Mouse (Mus musculus): ENCODE results near the gene Dtx3l.
"Not testable (repeated sequence)": the region's sequence is repeated elsewhere in the genome, so short reads cannot be mapped to it uniquely, and the experiment has no call there.

Dtx3l gene

GRCm38 (mm10) chr16:35938211-35939151, at the start of gene Dtx3l, which contains the start of gene Parp9:
Dtx3l (minus strand) TSS chr16:35939151.
Parp9 (plus strand) TSS chr16:35938470.
- DNase-seq: peak; percentile 76 to 79

- DNase-seq: no peak
Measured at GRCm38 (mm10) chr16:35987930-35988329, 49.0 kb upstream of the Dtx3l start.

GRCm38 (mm10) chr16:35984471-35984870, 45.5 kb upstream of the Dtx3l start:
- DNase-seq: no peak

- peak; percentile 82 to 85 for DNase-seq
Measured at GRCm38 (mm10) chr16:35983517-35984101, 44.7 kb upstream of the Dtx3l start.

DNA sequence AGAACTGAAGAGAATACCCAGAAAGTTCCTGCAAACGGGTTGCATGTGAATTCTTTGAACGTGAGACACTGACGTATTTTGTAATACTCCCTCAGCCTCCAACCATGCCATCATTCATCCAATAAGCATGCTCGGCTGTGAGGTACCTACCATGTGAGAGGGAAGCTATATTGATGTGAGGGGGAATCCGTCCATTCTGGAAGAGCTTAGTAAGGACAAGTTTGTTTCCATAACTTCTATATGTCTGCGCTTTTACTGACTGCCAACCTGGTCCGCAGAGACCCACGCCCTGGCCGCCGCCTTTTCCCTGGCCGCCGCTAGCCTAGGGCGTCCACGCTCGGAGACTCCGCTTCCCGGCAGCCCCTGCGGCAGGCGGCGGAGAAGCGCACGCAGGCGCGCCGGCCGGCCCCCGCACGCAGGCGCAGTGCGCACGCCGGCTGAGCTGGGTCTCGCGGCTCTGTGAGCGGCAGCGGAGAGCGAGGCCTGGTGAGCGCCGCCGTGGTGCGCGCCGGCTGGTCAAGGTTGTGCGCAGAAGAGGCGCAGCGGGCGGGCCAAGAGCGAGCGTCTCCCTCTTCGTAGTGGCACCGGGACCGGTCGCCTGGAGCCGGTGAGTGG, 44.1 kb upstream of the Dtx3l start:
- peak; percentile 91 to 95 for DNase-seq

DNA sequence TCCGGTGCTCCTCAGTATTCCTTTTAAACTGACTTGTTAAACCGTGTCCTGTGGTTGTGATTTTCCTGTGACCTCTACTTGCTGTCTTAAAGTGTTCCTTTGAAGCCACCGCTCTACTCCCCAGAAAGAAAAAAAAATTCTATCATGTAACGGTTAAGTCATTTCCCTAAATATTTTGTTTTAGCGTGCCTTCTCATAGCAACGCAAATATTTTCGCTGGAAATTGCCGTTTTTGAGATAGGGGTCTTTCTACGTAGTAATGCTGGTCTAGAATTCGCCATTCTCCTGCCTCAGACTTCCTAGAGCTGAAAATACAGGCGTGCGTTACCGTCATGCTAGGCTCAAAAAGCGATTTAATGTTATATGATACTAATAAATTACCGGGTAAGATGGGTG, 43.6 kb upstream of the Dtx3l start:
- no peak for DNase-seq

GRCm38 (mm10) chr16:35981363-35981821, 42.4 kb upstream of the Dtx3l start:
- DNase-seq: peak; percentile 100

DNA sequence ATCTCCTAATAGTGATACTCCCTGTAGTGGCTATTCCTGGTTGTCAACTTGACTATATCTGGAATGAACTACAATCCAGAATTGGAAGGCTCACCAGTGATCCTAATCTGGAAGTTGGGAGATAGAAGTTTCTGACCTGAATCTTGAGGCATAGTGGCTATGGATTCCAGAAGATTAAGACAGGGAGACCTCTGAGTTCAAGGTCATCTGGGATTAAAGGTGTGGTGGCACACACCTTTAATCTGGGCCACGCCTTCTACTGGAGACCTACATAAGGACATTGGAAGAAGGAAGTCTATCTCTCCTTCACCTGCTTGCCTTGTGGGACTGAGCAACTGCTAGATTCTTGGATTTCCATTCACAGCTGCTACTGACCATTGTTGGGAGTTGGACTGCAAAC, 39.5 kb upstream of the Dtx3l start, which contains the start of gene Kpna1:
Gene Kpna1, plus strand, starts transcription at position 301 of the 400 bp plus-strand sequence.
- DNase-seq: not testable (repeated sequence)

DNA sequence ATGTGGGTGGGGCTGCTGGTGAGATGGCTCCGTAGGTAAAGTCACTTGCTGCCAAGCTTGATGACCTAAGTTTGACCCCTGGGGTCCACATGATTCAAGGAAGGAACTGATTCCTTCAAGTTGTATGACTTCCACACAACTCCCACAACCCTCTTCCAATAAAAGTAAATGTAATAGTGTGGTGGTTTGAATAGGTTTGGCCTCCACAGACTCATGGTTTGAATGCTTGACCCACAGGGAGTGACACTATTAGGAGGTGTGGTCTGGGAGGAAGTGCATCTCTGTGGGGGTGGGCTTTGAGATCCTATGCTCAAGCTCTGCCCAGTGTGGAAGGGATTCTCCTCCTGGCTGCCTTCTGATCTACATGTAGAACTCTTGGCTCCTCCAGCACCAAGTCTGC, 35.1 kb upstream of the Dtx3l start:
- DNase-seq: no peak

- no peak for DNase-seq
Measured at GRCm38 (mm10) chr16:35968149-35968548, 29.2 kb upstream of the Dtx3l start.

GRCm38 (mm10) chr16:35967319-35967718, 28.4 kb upstream of the Dtx3l start:
- no peak for DNase-seq

- no peak for DNase-seq
Measured at GRCm38 (mm10) chr16:35966411-35967115, 27.6 kb upstream of the Dtx3l start.

DNA sequence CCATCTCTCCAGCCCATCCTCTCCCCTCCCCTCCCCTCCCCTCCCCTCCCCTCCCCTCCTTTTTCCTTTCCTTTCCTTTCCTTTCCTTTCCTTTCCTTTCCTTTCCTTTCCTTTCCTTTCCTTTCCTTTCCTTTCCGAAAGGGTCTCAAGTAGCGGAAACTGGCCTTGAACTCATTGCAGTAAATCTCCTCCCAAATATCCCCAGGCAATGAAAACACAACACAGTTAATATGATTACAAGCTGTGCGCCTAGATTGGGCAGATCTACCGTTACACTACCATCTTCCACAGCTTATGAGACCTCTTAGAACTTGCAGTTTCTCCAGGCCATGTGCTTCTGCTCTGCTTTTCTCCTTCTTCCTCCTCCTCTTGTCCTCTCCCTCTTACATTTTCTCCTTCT, 27.0 kb upstream of the Dtx3l start:
- DNase-seq: not testable (repeated sequence)

GRCm38 (mm10) chr16:35952628-35953130, 13.7 kb upstream of the Dtx3l start:
- no peak for DNase-seq

- DNase-seq: no peak
Measured at GRCm38 (mm10) chr16:35951216-35951615, 12.3 kb upstream of the Dtx3l start.

DNA sequence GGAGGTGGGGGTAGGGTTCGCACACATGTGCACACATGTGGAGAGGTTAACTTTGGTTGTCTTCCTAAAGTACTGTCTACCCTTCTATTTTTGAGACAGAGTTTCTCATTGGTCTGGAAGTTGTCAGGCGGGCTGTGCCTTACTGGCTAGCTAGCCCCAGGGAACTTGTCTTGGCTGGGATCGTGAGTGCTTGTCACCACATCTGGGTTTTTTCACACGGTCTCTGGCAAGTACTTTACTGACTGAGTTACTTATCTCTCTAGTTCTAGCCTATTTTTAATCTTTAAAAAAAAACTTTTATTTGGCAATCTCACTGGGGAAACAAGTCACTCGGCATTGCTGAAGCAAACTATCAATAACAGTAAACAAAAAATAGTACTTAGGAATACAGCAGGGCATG, 10.3 kb upstream of the Dtx3l start:
- no peak for DNase-seq

- DNase-seq: peak; percentile 58 to 62
Measured at GRCm38 (mm10) chr16:35941382-35941781, 2.4 kb upstream of the Dtx3l start.

GRCm38 (mm10) chr16:35939690-35940089, 739 bp upstream of the Dtx3l start:
- peak; percentile 89 to 92 for DNase-seq

- no peak for DNase-seq
Measured at GRCm38 (mm10) chr16:35939261-35939660, 310 bp upstream of the Dtx3l start.

- DNase-seq: no peak
Measured at GRCm38 (mm10) chr16:35933181-35933580, 5.8 kb downstream of the Dtx3l start.

DNA sequence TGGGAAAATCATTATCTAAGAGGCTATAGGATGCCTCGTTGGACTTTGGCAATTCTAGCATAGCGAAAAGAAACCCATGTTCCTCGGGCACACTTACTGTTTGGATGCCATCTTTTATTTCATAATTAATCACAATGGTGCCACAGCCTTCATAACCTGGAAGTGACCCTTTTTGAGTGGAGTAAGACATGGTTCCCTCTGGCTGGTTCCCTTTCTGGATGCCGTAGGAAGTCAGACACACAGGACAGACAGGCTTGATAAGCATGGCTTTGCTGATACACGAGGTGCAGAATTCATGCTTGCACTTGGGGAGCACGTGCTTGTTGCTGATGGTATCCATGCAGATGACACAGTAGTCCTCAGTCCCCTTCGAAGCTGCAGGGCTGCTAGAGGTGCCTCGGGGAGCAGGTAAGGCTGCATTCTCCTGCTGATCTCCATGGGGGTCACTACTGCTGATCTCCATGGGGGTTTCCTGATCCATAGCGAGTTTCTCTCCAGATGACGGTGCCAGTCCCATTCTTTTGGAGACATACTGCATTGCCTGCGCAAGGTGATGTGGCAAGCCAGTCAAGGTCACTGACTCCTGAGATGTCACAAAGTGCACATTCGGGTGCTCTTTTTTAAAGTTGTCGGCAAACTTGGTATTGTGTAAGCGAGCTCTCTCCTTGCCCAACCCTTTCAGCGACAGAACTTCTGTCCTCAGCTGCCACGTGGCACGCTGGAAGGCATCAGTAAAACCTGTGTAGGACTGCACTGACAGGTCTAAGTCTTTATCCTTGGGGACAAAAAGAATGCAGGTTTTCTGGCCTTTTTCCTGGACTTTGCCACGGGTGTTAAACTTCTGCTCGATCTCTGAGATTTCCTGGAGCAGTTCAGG, 6.5 kb downstream of the Dtx3l start:
- DNase-seq: no peak

- no peak for DNase-seq
Measured at GRCm38 (mm10) chr16:35924341-35924740, 14.6 kb downstream of the Dtx3l start.
